Mouse (Mus musculus) cerebellum, adult 9-10 months (tissue): ENCODE measurements around the gene Nfe2l2.

Source experiments
- DNase-seq: peaks from one replicate; pipeline ENCODE4 v3.0.0; 2022

Gene Nfe2l2

GRCm38 (mm10) chr2:75684526-75684925, 19.9 kb downstream of the Nfe2l2 start:
- no peak for DNase-seq

GRCm38 (mm10) chr2:75682978-75683709, 21.3 kb downstream of the Nfe2l2 start:
- DNase-seq, result no peak

DNA sequence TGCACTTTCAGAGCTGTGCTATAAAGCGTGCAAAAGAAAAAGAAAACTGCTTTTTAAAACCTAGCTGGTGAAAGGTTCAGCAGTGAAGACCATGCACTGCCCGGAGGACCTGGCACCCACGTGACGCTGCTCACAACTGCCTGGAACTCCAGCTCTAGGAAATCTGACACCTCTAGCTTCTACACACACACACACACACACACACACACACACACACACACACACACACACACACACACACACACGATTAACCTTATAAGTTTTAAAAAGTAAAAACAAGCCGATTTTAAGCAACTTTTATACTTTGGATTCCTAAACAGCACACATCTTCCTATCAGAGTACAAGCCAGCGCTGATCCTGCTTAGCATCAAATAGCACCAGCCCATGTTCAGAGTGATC, 23.0 kb downstream of the Nfe2l2 start:
- DNase-seq, result no peak

GRCm38 (mm10) chr2:75679947-75680346, 24.5 kb downstream of the Nfe2l2 start:
- DNase-seq, result no peak

GRCm38 (mm10) chr2:75676567-75676966, 27.9 kb downstream of the Nfe2l2 start:
- no peak for DNase-seq

GRCm38 (mm10) chr2:75672561-75672960, 31.9 kb downstream of the Nfe2l2 start:
- no peak for DNase-seq

- DNase-seq, result no peak
Observed at GRCm38 (mm10) chr2:75671337-75671660, 33.1 kb downstream of the Nfe2l2 start.

DNA sequence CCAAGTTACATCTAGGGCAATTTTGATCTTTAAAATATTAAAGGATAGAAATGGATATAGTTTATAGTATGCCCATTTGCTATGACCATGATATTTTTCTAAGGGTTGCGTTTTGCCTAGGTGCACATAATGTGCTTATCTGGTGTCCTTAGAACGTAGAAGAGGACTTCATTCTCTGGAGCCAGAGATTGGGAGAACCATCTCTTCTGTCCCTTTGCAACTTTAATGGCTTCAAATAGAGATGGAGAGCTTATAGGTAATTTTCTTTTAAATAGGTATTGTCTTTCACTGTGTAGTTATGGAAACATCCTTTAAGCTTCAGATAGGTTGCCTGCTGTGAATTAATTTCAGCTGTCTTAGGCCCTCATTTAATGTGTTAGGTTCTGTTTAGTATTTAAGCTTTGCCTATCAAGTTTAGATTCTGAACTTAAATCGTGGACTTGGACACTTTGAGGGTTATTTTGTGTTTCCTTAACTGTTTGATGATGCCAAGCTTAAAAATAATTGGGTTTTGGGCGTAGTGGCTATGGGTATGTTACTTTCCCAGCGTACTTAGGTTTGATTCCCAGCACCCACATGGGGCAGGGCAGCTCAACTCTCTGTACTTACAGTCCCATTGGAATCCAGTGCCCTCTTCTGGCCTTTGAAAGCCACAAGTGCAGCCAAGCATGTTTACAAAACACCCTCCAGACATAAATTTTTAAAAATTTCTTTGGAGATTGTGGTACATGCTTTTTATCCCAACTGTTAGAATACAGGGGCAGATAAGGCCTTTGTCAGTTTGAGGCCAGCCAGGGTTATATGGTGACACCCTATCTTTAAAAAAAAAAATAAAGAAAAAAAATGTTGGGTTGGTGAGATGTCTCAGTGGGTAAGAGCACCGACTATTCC, 33.8 kb downstream of the Nfe2l2 start:
- no peak for DNase-seq

GRCm38 (mm10) chr2:75669491-75670445, 34.7 kb downstream of the Nfe2l2 start:
- no peak for DNase-seq

DNA sequence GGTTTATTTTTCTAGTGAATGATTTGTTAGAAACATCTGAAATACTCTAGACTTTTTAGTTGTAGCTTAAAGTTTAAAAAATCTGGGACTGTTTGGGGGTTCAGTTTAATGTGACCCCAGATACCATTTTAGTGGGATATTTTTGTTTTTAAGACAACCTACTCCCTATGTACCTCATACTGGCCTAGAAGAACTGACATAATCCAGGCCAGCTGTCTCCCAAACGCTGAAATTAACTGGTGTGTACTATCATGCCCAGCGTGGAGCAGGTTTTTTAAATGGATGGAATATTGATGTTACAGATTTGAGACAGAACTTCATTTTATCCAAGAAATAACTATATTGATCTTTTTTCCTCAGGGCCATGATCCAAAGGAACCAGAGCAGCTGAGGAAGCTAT, 43.3 kb downstream of the Nfe2l2 start:
- DNase-seq, result no peak

DNA sequence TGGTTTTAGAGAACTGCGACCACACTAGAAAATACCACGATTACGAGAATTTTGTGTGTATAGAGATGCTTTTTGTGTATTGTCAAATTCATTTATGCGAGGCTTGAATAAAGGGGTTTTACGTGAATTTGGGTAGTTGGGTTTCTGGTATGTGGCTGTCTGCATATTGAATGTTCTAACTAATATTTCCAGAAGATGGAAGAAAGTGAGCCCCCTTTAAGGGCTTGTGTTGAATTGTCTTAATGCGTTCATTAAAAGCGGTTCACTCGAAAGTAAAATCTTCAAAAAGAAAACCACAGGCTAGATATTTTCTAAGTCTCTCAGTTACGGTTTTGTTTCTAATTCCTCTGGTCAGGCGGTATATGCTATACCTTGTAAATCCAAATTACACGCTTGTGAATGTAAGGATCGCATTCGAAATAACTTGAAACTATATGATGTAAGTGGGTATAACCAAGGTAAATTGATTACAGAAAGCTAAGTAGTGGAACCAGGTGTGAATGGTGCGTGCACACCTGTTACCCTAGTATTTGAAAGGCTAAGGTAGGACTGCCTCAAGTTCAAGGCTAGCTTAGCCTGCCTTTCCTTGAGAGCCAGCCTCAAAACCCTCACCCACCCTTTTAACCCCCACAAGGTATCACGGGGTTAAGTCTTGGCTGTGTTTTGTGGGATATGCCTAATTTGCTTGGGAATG, 44.0 kb downstream of the Nfe2l2 start:
- DNase-seq, result peak; percentile 42

DNA sequence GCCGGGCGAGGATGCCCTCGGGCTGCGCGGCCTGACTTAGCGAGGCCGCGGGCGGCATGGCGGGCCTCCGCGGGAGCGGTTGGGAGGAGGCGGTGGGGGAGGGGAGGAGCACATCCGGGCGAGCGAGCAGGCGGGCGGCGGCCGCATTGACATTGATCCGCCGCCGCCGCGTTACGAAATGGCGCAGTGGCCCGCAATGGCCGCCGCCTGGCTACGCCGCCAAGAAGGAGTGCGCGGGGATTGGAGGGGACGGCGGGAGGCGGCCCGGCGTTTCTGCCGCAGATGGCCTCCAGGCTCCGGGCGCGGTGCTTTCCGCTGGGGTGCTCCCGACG, 44.8 kb downstream of the Nfe2l2 start:
- DNase-seq, result peak; percentile 89

DNA sequence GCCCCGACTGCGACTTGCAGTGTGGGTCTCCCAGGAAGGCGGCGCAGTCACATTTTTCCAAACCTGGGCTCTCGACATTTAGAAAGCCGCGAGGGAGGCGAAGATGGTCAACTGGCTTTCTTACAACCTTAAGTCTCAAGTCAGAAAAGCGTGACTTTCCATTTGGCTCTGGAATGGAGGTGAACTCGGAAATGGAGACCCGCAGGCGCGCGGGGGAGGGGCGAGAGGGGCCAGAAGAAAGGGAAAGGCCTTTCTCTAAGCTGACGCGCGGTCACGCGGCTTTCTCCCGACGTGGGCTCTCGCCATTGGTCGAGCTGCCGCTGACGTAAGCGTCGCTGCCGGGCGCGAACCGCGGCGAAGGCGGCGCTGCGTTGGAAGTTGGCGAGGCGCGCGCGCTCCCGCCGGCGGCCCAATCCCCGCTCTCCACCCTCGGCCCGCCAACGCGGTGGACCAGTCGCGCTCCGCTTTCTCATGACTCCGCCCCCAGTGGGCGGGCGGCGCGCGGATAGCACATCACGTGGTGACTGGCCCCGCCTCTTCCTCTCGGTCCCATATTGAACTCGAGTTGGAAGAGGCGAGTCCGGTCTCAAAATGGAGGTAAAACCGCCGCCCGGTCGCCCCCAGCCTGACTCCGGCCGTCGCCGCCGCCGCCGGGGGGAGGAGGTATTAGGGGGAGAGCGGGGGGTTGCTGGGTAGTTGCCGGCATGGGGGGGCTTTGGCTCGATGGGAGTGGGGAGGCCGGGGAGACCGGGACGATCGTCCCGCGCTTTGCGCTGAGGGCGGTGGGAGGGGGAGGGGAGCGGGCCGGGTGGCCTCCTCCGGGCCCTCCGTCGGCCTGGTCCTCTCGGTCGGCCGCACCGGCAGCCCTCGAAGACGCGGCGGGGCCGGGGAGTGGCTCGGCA, 45.5 kb downstream of the Nfe2l2 start, which contains the start of gene Hnrnpa3:
Gene Hnrnpa3 (plus strand): TSS at position 535 of the 902 bp plus-strand sequence.
- DNase-seq, result peak; percentile 99

DNA sequence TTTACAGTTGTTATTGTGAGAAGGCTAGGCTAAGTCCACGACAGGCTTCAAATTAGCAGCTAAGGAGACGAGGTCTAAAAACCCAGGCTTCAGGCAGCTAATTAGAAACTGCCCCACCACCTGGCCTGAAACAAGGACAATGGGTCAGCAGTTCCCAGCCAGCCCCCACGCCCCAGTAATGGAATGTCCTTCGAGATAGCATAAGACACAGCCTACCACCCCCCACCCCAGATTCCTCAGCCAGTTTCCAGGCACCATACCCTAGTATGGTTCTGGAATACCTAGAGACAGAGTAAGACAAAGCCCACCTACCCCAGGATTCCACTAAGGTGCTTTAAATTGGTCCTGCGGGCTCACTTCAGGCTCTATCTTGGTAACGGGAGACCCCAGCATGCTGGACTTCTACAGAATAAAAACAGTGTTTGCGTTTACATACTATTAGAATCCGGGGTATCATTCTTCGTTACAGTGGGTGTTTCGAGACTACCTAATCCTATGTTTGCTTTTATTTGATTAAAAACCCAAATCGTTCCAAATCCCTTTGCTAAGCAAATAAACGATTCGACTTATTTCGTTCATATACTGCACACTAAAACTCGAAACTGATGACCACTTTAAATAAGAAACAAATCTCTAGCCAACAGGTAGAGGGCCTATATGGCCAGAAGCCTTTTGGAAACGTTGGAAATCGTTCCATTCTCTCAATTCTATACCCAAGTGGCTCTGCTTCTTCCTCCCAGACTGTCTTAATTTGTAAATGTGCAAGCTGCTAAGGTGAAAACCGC, 46.3 kb downstream of the Nfe2l2 start:
- DNase-seq, result peak; percentile 49

DNA sequence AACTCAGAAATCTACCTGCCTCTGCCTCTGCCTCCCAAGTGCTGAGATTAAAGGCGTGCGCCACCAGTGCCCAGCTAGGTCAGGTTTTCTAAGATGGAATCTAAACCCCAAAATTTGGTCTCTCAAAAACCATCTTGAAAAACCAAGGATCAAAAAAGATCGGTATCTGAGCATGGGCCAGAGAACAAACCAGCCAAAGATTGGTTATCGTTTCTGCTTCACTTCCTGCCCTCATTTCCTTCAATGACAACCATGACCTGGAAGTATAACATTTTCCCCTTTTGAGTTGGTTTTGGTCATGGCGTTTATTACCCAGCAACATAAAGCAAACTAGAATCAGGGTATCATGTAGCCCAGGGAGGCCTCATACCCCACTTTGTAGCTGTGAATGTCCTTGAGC, 47.5 kb downstream of the Nfe2l2 start:
- no peak for DNase-seq

- no peak for DNase-seq
Observed at GRCm38 (mm10) chr2:75654679-75655078, 49.8 kb downstream of the Nfe2l2 start.

DNA sequence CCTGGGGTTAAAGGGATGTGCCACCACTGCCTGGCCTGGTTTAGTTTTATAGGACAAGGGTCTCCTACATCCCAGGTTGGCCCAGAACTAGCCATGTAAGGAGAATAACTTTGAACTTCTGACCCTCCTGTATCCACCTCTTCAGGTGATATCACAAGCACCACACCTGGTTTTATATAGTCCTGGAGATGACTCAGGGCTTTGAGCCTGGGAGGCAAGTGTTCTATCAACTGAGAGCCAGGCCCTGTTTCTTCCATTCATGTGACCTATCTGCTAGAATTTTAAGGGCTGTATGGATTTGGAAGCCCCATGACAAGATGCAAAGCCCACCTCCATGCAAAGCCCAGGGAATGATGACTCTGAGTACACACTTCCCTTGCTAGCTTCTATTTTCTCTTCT, 51.3 kb downstream of the Nfe2l2 start:
- DNase-seq, result no peak

DNA sequence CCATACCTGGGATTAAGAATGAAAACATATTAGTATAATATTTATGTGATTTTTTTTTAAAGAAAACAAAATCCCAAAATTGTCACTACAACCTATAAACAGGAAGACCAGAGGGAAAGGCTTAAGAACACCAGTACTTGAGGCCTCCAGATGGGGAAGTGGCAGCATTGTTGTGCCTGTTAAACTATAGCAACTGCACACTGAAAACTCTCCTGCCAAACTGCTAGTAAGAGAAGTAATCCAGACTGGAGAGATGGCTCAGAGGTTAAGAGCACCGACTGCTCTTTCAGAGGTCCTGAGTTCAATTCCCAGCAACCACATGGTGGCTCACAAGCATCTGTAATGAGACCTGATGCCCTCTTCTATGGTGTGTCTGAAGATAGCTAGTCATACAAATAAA, 54.0 kb downstream of the Nfe2l2 start:
- no peak for DNase-seq

- DNase-seq, result no peak
Observed at GRCm38 (mm10) chr2:75645251-75645650, 59.2 kb downstream of the Nfe2l2 start.

- DNase-seq, result no peak
Observed at GRCm38 (mm10) chr2:75643950-75644349, 60.5 kb downstream of the Nfe2l2 start.
